Mouse (Mus musculus) T-helper 17 cell (primary cell): ENCODE measurements at regions not wholly inside any gene's neighbourhood (a gene's known extent, or its start where the extent isn't known, plus 50 kb on each side); places are given as distances from the start of the nearest gene placed in this dataset.

ENCODE experiments used
- in situ Hi-C, 2 experiments: fragments of 300-600 bp; cut with MboI, MseI; formaldehyde crosslinking; loops; 1 replicate in 1 of 2; 2 replicates in 1 of 2; pipeline ENCODE4 v1.15.1; 2025; ENCODE audit warnings: high pct_unique_total_duplicates in 2 of 2

DNA sequence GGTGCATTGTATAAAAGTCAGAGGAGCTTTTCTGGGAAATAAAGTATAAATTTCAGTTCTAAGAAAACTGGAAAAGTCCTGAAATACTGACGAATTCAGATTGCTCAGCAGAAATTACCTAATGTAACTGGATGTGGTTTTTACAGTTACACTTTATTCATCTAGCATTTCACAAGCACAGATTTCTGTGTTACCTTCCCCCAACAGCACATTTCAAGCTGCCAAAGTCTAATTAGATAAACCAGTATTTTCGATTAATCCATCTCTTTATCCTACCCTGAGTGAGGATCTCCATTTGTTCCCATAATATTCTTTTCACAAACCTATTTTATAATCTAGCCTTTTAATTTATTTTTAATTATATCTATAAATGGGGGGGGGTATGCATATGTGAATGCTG lies 179.4 kb downstream of the Klf6 start:
- in situ Hi-C loops, result loop anchor here in 1 of 2 experiments (5.0 kb wide), 1 partner anchor 607 kb away; the partner anchor contains the start of gene Pfkp

DNA sequence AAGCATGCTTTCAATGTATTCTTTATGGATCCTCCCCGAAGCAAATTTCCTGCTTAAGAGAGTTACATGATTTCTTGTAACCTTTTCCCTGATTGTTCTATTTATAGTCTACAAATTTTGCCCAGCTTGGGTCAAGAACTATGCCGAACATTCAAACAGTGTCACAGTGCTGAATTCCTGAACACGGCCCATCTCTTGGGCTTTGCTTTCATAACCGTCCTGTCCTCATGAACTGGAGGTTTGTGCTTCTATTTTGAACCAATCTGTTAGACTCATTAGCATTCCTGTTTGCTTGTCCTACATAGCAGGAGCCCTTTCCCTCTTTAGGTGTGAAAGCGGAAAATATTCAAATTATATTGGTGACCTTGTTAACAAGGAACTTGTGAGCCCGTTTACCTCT lies 181.2 kb downstream of the Klf6 start:
- in situ Hi-C loops, result loop anchor here in 1 of 2 experiments (5.0 kb wide), 1 partner anchor 605 kb away; the partner anchor contains the start of gene Pfkp

DNA sequence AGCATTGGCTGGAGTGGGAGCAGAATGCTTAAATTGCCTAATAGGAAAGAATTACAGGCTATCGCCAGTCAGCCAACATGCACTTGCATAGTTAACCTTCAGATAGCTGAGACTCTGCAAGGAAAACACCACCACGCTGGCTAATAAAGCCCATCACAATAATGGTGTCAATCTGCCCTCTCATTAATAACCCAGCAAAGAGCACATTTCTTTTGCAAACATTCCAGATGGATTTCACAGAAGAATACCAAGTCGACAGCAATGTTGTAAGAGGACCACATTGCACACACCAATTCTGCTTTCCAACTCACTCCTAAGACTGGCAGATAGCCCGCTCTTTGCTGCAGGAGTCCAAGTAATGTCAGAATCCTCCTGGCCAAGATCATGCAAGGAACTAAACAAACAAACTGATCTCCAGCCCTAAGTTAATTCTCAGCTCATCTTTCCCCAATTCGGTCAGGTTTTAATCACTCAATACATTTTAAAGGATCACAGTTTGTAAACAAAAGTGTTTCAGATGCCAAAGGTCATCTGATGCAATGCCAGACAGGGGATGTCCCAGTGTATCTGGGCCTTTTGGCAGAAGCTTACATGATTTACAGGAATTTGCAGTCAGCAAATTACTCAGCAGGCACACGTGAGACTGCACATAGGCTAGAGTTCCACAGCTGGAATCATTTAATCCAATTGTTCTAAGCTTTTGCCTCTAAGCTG lies 198.4 kb downstream of the Klf6 start:
- in situ Hi-C loops, result no loop called here

DNA sequence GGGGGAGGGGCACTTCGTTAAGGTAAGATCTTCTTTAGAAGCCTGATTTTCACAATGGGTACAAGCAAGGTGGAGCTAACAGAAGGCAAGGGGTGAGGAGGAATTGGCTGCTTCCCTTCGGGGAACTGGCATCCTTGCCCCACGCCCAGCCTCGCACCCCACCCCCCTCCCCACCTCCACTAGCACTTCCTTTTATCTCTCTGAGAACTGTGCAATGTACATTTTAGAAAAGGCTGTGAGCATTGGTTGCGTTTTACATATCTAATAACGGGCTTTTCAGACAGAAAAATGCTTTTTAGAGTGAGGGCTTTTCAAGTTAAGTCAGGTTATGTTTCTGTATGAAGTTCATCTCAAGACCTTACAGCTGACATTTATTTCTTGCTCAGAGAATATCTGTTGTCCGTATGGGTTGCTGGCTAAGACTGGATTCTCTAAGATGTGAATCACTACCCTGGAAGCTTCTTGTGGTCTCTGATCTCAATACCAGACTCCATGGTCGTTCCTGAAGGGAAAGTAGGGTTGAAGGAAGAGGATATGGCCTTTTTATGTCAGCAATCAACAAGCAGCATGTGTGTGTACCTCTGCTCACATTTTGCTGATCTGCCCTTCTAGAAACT lies 199.1 kb downstream of the Klf6 start:
- in situ Hi-C loops, result no loop called here

DNA sequence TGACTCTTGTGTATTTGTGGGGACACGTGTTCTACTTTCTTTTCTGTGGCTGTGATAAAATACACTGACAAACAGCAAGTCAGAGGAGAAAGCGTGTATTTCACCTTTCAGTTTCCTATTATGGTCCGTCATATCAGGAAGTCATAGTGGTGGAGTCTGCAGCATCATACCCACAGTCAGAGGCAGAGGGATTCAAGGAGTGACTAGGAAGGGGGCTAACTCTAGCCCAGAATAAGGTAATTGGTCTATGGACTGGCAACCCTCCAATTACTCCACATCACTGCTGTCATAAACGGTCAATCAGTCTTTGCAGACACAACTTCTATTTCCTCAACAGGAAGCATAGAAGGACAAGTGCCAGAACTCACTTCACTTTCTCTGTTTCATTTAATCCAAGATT lies 201.0 kb downstream of the Klf6 start:
- in situ Hi-C loops, result no loop called here

DNA sequence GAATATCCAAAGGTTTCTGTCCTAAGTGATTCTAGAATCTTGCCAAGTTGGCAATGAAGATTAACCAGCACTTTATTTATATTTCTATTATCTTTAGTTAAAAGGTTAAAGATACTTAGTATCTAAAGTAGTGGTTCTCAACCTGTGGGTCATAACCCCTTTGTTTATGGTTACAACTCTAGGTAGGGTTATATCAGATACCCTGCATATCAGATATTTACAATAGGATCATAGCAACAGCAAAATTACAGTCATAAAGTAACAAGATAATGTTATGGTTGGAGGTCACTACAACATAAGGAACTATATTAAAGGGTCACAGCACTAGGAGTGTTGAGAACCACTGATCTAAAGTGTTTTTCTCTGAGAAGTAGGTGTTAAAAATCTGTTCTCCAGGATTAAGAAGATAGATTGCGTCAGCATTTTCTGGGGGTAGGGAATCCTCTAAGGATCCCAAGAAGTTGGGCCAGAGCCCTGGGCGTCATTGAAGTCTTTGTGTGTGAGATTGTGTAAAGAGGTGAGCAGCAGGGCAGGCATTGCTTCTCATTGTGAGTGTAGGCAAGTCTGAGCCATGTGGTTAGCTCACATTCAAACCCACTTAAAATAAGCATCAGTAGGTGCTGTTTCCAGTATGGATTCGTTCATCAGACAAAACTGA lies 201.6 kb downstream of the Klf6 start:
- in situ Hi-C loops, result no loop called here

DNA sequence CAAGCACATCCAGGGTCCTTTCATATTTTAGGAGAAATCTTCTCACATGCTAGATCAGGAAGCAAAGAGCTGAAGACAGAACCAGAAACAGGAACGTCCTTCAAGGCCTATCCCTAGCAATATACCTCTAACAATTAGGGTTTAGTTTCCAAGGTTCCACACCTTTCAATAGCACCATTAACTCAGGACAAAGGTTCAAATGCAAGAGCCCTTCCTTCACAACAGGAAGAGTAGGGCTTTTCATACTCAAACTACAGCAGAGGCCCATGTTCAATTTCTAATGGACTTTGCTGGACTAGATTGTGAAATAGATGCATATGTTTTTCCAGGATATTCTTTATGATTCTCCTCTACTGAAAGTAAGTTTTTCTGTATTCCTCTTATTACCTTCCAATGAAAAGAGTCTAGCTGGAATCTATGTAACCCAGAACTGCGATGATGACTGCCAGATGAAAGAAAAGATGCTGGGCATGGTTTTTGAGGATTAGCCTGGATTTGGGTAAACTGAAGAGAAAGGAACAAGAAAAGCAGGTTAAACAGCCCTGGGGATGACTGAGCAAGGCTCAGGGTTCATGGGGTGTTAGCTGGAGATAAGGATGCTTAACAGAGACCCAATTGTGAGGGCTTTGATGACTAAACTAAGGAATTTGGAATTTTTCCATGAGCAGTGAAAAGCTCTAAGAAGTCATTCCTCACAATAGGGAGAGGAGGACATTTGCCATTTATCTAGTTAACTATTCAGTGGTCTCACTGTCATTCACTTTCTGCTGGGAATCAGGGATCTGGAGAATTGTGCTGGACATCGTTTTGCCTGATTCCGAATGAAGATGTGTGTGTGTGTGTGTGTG lies 215.9 kb downstream of the Klf6 start:
- in situ Hi-C loops, result no loop called here

DNA sequence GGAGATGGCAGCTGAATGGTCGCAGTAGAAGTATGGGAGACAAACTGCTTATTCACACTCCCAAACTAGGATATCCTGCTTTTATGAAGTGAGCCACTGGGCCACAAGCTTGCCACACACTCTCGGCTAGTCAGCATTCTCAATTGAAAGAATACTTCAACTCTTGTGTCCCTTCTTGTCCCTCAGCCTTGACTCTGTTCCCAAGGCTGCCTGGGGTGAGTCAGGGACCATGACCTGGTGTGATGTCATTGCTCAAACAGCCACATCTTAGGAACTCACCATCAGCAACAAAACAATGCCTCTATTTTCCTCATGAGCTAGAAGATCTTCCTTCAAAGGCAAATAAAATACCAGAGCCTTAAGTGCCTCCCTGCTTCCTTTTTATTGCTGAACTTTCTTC lies 224.6 kb downstream of the Klf6 start:
- in situ Hi-C loops, result no loop called here

DNA sequence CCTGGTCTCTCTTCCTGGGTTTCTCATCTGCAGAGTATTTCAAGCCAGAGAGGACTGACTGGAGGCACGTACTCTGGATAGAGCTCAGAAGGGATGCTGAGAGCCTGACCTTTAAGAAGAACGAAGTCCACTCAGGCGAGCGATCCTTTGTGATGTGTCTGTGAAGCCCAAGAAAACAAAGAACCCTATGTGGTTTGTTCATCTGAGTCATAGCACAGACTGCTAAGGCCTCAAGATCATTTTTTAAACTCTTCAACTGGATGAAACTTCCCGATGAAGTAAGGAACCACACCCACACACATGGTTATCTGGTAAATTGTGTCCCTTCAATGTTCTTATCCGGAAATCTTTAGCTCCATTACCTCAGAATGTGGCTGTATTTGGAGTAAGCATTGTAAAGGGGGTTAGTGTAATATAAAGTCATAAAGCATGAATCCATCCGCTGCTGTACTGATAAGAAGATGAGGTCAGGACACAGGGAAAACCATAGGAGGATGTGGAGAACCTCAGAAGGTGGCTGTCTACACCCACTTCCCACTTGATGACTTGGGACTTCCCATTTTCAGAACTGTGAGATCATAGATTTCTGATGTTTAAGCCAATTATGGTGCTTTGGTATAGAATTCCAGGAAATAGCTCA lies 247.9 kb downstream of the Klf6 start:
- in situ Hi-C loops, result no loop called here

DNA sequence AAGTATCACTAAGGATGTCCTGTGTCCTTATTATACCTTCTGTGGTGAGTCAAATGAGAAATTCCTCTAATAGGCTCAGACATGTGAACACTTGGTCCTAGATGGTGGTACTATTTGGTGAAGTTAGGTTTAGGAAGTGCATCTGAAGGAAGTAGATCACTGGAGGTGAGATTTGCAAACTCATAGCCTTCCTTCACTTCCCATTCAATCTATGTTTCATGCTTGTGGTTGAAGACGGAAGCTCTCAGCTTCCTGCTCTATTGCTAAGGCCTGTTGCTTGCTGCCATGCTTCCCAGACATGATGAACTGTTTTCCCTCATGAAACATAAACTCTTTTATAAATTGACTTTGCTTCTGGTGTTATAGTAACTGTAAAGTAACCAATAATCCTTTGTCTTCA lies 258.4 kb downstream of the Klf6 start:
- in situ Hi-C loops, result no loop called here

DNA sequence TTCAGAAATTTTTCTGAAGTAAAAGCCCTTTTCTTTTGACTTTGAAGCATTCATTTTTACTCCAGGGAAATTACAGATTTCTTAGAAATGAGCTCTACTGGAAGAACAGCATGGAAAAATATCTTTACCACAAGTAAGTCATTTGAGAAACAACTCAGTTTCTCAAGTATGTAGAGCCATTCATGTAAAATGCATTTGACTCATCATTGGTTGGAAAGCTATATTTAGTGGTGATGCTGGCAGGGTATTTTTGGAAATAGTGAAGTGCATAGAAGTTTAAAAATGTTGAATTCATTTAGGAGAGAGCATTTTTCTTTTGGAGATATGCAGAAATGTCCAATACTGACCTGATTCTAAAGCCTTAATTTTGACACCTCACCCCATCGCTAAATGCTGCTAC lies 266.0 kb downstream of the Klf6 start:
- in situ Hi-C loops, result loop anchor here in 1 of 2 experiments (5.0 kb wide), 1 partner anchor 65 kb away; no protein-coding TSS in a partner anchor

DNA sequence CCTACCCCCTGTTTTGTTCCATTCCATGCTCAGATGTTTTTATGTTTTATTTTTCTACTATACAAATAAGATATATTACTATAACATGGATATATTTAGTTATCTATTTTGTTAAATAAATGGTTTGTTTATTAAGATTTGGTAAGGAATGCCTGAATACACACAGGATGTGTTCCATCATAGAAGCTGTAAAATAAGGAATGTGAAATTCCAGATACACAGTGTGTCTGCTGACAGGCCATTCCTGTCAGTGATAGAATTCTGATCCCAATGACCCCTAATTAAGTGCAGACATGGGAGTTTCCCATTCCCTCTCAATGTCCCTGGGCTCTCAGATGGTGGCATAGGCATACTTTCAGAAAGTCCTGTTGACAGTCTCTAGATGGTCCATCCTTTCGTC lies 267.6 kb downstream of the Klf6 start:
- in situ Hi-C loops, result loop anchor here in 1 of 2 experiments (5.0 kb wide), 1 partner anchor 63 kb away; no protein-coding TSS in a partner anchor

DNA sequence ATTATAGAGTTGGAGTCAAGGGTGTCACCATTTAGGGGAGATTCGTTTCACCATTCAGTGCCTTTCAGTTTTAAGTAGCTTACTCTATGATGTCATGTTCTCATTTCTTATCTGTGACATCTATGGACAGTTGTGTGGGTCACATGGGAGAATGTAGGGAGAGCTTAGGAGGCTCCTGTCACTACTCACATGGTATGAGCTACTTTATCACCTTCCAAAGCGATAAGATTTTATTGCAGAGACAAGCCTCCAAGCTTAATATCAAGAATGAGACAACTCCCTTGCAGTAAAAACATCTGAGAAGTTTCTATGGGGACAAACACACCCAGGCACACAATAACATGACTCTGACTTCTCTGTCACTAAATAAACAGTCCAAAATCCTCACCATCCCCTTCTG lies 270.1 kb downstream of the Klf6 start:
- in situ Hi-C loops, result no loop called here

DNA sequence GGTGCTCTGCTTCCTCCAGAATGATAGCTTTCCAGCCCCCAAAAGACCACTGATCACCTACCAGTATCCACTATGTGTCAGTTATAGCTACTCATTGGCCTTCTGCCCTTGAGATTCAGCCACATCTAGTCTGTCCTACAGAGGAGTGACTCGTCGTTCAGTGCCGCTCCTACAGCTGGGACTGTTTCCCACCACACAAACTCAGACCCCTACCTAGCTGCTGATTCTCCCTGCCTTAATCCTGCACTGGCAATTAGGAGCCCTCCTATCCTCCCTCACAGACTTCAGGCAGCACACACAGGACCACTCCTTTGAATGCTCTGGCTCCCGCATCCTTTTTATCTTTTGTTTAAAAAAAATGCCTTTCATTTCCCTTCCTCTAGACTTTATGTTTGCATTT lies 275.9 kb downstream of the Klf6 start:
- in situ Hi-C loops, result no loop called here

DNA sequence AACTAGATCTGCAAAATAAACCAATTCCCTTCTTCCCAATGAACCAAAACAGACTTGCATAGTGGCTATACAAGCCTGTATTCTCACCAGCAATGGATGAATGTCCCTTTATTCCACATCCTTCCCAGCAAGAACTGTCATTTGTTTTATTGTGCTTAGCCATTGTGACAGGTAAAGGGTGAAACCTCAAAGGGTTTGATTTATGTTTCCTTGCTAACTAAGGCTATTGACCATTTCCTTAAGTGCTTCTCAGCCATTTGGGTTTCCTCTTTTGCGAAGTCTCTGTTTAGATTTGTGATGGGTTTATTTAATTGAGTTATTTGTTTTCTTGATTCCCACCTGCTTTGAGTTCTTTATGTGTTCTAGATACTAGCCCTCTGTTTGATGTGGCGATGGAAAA lies 281.5 kb downstream of the Klf6 start:
- in situ Hi-C loops, result no loop called here

DNA sequence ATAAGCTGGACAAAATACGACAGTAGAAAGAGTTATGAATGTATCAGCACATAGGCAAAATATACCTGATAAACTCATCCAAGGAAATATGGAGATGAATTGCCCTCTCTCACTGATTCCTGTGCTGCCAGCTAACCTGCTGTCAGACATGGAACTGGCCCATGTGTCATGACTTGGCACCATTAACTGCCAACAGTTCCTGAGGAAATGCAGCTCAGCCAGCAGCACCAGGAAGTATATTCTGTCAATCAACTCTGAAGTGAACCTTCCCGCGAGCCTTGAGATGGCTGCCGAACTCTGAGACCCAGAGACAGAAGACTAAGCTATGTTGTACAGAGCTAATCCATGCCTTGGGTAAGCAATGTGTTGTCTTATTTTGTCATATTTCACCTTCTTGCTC lies 292.4 kb downstream of the Klf6 start:
- in situ Hi-C loops, result no loop called here

DNA sequence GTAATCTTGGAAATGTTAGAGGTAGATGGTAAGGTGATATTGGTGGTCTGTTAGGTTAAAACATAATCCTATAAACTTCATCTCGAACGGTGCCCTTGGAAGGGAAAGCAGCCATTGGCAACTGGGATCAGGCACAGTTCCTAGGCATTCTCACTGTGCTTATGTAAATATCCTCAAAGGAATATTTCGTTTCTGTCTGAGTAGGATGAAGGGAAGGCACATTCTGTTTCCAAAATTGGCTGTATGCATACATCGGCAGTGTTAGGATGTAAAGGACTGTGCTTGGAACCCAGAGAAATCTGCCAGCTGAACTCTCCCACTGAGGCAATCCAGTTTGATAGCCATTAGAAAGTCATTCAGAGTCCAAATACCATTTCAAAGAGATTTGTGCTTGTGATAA lies 294.9 kb downstream of the Klf6 start:
- in situ Hi-C loops, result no loop called here

DNA sequence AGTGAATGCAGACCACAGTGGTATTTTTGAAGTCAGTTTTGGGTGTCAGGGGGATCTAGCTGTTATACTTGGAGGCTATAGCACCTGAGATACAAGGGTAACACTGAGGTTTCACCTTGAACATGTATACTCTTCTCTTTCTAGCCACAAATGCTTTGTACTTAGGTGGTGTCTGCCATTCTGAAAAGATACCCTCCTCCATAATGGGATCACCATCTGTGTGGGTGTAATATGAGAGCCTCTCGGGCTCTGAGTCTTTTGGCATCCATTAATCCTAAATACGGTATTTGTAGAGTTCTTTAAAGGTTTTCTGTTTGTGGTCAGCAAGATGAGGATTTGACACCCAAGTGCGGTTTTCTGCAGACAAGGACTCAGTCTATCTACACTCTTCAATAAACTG lies 295.7 kb downstream of the Klf6 start:
- in situ Hi-C loops, result no loop called here

DNA sequence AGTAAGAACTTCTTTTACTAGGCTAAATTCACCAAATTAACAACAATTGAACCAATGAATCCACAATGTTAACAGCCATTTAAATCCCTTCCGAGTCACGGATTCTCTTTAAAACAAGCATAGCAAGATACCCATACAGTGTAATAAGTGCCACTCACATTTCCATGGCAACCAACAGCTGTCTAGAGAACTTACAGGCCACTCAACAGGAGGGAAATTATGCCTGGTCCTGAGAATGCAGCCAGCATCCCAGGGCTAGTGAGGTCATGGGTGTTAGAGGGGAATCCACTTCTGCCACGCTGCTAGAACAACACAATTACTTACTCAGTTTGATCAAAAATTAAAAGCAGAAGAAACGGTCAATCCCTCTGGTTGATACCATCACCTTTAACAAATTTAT lies 296.7 kb downstream of the Klf6 start:
- in situ Hi-C loops, result no loop called here

DNA sequence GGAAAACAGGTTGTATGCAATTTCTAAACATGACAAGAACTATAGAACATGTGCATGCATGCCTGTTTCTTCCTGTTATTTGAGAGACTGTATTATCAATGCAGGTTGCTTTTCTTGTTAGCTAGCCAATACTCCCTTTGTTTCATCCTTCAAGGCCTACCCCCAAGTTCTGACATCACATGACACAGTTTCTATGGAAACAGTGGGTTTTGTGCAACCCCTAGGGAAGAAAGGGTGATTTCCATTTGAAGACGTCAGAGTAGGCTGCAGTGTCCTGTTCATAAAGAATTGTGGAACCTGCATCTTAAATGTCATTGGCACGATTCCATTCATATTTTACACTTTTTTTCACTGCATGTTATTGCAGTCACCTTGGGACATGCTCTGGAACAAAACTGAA lies 298.1 kb downstream of the Klf6 start:
- in situ Hi-C loops, result no loop called here

DNA sequence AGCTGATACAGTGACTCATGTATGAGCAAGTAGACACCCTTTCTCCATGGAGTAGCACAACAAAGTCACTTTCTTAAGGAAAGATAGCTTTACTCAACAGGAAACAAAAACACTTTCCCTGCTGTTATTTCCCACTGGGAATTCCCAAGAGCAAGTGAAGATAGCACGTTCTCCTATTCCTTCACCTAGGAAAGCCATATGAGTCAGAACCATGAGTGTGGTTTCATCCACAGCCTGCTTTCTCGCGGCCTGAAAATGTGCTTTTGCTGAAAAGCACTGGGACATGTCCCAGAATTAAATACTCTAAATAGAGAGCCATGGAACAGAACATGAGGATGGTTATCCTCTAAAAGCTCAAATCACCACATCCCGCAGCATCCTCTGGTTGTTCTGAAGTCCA lies 304.6 kb downstream of the Klf6 start:
- in situ Hi-C loops, result no loop called here
